Mouse (Mus musculus): Measurements from ENCODE around the gene Atmin. TPM values are rescaled to one million over a fixed set of nuclear protein-coding genes. Genes with fewer than 3 reads are reported as not detected.

The Atmin gene
- polyA plus RNA-seq (2015; fragmentation: Nextera tagmentation; extraction: Ambion mirVana): 12.5 and 13.1 TPM in 2 replicates

DNA sequence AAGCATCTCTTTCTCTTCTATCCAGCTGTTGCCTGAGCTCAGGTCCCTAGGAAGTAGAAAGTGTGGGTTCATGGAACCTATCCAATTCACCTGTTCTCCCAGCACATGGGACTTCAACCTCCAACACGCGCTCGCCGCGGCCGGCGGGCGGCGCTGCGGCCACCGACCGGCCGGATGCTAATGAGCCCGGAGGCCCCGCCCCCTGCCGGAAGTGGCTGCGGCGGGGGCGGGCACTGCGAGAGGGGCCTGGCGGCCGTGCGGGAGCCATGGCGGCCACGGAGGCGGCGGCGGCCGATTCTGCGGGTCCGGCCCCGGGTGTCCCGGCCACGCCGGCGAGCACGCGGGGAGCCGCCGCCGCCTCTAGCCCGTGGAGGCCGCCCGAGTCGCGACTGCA is at the start of gene Atmin:
Gene Atmin (plus strand): TSS at position 233 of the 394 bp plus-strand sequence.
- peak; percentile 80 for DNase-seq (ENCODE audit: low spot score)

DNA sequence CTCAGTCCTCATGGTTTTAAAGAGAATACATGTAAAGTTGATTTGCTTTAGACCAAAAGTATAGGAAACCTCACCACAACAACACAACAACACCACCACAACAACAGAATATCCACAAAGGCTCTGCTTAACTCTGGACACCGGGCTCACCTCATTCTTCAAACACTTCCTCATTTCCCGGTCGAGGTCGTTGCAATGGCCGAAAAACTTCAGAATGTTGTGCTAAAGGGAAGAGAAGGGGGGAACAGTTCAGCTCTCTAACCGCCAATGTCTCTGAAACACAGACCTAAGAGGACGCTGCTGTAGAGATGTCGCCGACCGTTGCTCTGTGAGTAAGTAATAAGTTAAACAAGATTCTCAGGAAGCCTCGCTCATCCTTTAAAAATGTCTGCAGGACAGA is 49.3 kb upstream of the Atmin start:
- no peak for DNase-seq (ENCODE audit: low spot score)

DNA sequence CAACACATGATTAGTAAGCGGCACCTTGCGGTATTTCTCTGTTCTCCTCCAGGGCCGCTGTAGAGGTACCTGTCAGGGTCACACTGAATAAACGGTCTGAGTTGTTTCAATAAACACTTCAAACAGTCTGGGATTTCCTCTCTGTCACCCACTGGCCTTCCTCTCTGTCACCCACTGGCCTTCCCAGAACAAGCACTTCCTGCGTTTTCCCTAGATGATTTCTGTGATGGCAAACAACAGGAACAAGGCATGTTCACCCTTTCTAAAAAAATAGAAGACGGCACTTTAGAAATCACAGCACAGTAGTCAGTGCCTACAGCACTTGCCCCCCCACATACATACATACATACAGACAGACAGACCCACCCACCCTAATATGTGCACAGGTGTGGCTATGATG is 47.7 kb upstream of the Atmin start:
- DNase-seq (ENCODE audit: low spot score): no peak

DNA sequence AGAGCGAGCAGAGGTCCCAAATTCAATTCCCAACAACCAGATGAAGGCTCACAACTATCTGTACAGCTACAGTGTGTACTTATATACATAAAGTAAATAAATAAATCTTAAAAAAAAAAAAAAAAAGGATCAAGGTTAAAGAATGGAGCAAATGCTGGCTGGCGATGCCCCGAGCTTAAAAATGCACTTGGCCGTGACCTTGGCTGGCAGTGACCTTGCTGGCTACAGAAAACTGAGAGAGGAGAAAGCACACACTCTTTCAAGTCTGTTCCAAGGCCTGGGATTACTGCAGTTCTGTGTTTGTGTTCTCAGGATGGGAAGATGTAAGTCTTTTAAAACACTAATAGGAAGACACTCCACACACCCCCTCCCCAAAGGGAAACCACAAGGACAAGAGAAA is 38.5 kb upstream of the Atmin start:
- DNase-seq (ENCODE audit: low spot score): no peak

DNA sequence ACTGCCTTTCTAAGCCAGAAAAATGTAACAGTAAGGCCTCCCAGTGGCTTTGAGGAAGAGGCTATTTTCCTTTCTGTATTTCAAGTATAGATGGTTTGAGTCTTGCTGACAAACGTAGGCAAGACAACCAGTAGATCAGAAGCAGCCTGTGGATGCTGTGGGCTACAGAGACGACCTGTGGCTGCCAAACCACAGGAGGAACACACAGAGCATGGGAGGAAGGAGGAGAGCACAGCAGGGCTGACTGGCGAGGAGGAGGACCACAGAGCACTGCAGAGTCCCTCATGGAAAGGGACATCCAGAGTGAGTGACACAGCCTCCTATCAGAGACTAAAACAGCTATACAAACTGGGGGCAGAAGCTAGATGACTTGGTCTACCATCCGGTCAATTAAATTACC is 37.9 kb upstream of the Atmin start:
- DNase-seq (ENCODE audit: low spot score): peak; percentile 33

DNA sequence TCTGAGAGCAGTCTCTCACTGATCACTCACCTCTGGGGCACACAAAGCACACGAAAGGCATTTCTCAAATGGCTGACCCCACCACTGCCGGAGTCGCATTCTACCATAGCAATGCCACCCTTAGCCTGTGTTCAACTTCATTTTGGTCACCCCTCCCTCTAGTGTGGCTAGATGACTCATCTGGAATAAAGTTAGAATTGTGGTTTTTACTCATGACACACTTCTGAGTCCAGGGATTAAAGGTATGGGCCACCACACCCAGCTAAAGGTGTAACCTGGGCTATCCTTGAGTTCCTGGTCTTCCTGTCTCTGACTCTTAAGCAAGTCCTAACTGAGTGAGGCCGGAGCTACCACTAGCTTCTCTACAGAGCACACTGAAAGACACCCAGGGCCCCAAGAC is 37.4 kb upstream of the Atmin start:
- DNase-seq (ENCODE audit: low spot score): peak; percentile 8

DNA sequence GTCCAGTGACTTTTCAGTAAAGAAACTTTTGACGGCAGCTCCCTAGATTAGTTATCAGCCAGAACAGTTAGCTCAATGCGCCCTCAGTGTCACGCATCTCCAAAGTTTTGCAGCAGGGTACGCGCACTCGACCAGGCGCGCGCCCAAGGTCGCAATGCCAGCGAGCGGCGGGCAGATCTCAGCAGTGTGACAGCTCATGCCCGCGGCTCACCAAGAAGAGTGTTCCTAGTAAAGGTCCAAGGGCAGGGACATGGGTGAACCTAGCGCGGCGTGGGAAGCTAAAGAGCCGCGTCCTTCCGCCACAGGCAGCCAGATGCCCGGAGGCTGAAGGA is 22.2 kb upstream of the Atmin start:
- no peak for DNase-seq (ENCODE audit: low spot score)

DNA sequence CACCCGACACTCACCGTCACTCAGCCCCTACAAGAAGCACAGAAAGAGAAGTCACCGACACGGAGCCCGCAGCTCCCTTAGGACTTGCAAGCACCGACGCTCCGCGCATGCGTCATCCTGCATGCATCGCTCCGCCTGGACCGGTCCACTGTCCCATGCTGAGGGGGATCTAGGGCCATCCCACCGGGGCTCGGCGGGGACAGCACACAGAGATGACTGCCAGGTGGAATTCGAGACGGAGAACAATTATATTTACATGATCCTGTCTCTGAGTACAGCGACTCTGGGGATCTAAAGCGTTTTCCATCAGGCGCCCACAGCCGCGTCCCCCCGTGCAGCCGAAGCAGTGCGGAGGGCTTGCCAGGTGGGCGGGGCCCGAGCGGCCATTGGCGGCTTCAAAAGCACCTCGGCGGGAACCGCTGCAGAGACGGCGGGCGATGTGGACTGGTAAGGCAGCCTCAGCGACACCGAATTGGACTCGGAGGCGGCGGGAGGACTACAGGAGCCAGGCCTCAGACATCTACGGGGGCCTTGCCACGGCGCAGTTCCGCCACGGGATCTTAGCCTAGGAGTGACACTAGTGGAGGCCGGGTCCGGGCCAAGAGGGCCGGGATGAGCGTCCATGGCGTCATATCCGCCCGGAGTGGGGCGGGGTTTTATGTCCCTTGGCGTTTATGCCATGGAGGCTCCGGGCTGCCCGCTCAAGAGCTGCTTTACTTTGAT is 21.7 kb upstream of the Atmin start, which contains the start of the genes Cmc2 and Cenpn:
Gene Cmc2 (minus strand): TSS at position 119 of the 723 bp plus-strand sequence.
Gene Cenpn (plus strand): TSS at position 394 of the 723 bp plus-strand sequence.
- DNase-seq (ENCODE audit: low spot score): peak; percentile 97

DNA sequence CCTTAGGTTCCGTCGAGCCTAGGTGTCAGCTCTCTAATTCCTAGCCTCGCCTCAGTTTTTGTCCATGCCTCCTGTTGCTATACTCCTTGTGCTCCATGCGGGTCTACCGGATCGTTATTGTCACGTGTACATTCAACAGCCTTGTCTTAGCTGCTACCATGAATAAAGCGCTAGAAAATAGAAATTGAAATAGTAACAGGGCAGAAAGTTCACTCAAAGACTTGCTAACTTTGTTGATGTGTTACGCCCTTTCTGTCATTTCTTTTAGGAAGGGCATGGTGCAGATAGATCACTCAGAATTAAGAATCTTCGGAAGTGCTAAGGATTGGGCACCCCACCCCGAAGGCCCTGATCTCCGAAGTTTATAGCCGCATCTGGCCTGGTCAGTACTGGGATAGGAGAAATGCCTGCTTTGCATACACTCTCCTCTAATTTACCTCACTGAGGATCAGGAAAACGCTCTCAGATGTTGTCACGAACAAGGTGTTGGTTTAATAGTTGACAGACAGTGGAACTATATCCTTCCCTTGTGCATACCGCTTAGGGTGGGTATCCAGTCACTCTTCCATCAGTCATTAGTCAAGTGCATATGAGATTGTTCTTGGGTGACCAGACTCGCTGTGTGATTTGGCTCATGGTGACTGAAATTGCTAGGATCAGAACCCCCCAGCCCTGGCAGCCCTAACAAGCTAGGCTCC is 21.0 kb upstream of the Atmin start:
- DNase-seq (ENCODE audit: low spot score): no peak

DNA sequence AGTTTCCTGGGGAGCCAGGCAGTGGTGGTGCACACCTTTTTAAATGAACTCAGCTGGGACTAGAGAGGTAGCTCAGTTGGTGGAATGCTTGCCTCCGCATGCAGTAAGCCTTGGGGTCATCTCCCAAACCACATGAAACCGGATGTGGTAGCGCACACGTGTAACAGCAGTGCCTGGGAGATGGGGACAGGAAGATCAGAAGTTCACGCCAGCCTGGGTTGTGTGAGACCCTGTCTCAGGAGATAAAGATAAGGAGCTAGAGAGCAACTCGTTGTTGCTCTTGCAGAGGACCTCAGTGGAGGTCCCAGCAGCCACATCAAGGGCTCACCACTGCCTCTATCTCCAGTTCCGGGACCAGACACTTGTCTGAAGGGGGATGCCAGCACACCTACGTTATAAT is 19.7 kb upstream of the Atmin start:
- DNase-seq (ENCODE audit: low spot score): peak; percentile 76

DNA sequence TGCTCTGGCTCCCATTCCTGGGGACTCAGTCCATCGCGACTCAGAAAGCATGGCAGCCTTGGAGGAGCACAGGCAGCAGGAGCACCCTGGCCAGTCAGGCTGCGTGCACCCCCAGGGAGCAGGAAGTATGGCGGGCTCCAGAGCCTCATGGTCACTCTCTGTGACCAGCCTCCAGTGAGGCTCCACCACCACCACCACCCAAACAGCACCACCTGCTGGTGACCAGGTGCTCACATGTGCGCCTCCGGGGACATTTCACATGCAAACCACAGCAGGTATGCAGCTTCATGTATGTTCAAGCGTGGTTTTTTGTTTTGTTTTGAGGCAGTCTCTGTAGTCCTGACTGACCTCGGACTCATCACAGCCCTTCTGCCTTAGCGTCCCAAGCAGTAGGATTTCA is 15.3 kb upstream of the Atmin start:
- DNase-seq (ENCODE audit: low spot score): peak; percentile 50

DNA sequence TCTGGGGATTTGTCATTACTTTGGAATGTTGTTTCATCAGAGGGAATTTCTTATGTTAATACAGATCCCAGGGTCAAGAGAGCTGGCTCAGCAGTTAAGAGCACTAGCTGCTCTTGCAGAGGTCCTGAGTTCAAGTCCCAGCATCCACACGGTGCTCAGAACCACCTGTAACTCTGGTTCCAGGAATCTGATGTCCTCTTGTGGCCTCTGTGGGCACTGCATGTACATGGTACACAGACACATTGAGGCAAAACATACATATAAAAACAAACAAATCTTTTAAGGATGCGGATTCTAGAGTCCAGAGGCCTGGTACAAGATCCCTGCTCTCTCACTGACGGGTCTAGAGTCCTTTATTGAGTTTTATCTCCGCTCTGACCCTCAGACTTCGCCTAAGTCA is 14.6 kb upstream of the Atmin start:
- no peak for DNase-seq (ENCODE audit: low spot score)

DNA sequence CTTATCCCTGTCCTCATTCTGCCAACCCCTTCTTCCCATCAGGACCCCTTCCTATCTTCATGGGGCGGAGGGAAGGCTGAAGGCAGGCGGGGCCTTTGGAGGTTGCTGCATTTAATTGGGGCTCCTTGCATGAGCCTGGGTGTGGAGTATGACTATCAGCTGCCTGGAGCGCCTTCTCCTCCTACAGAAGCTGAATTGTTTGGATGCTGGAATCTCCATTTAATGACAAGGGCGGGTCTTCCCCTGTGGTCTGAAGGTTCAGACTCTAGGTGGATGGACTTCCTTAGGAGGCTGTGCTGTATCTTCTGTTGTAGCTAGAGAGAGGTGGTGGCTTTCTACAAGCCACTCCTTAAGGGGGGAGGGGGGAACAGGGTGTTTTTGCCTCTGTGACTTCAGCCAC is 8.2 kb upstream of the Atmin start:
- DNase-seq (ENCODE audit: low spot score): no peak

DNA sequence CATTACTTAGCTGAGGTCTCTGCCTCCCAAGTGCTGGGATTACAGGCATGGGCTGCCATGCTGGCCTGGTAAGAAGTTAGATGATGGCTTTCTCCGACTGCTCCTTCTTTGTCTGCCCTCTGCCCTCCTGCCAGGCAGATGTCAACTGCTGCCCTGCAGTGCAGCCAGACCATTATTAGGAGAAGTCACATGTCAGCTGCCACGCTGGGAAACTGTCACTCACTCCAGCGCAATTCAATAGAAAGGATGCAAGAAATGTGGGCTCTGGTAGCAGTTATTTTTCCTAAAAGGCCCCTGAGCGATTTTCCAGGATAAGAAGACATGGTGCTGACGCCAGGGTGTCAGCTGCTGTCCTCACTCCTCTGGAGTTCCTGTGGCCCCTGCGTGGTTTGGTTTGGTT is 7.7 kb upstream of the Atmin start:
- no peak for DNase-seq (ENCODE audit: low spot score)

DNA sequence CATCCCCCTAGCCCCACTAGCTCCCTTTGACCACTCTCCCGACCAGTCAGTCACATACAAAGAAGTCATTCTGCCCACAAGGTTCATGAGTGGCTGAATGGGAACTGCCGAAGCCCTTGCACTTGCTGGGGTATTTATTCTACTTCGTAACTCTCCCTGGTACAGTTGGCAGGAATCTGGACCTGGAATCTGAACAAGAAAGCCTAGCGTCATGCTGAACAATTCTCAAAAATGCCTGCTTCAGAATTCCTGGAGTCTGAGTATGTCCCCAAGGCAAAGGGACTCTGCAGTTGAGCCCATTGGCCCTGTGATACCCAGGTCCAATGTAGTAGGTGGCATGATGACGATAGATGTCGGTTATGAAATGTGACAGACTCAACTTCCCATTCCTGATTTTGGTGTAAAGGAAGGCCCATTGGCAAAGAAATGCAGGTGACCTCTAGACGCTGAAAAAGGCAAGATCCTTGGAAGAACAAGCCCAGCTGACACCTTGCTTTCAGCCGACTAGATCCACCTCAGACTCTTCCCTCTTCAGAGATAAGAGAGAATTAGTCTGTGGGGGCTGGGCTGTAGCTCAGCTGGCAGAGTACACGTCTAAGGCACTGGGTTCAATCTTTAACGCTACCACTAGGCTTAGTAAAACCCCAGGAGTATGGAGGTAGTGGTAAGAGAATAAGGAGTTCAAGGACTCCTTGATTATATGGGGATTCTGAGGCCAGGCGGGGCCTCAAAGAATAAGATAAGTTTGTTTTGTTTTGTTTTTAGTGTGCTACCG is 722 bp upstream of the Atmin start:
- DNase-seq (ENCODE audit: low spot score): no peak

DNA sequence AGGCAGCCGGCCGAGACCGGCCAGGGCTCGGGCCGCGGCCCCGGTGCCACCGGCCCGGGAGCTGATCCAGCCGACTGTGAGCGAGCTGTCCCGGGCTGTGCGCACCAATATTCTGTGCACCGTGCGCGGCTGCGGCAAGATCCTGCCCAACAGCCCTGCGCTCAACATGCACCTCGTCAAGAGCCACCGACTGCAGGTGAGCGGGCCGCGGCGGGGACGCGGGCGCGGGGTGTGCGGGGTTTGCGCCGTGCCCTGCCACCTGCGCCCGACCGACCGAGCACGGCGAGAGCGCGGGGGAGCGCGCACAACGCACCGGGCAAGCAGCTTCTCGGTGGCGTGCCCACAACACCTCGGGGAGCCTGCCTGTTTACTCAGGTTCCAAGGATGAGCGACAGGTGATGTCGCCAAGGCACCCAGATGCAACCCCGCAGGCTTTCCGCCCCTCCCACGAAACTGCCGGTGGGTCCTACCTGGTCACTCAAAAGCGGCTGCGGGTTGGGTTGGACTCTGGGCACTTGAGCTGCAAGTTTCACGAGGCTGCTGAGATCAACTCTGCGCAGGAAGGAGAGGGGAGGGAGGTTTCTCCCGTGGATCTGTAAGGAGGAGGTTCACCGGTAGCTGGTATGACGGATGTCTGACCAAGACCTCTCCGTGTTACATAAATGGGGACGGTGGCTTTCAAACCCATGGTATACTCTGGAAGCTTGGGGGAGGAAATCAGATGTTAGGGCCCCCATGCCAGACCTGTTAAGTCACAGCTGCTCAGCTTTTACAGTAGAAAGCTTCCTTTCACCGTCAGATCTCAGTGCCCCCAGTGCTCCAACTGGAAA is 577 bp downstream of the Atmin start:
- peak; percentile 49 for DNase-seq (ENCODE audit: low spot score)

DNA sequence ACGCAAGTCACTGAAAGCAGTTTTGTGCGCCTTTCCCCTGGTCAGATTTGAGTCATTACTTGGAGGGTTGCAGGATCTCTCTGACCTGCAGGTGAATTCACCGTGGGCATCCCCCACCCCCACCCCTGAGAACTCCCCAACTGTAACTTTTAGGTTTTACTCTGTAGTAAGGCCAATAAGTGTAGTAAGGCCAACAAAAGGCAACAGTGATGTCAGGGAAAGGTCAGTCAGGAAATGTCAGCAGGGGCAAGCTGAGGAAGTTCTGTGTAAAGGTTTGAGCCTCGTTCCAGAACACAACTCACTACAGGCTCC is 1.1 kb downstream of the Atmin start:
- no peak for DNase-seq (ENCODE audit: low spot score)

DNA sequence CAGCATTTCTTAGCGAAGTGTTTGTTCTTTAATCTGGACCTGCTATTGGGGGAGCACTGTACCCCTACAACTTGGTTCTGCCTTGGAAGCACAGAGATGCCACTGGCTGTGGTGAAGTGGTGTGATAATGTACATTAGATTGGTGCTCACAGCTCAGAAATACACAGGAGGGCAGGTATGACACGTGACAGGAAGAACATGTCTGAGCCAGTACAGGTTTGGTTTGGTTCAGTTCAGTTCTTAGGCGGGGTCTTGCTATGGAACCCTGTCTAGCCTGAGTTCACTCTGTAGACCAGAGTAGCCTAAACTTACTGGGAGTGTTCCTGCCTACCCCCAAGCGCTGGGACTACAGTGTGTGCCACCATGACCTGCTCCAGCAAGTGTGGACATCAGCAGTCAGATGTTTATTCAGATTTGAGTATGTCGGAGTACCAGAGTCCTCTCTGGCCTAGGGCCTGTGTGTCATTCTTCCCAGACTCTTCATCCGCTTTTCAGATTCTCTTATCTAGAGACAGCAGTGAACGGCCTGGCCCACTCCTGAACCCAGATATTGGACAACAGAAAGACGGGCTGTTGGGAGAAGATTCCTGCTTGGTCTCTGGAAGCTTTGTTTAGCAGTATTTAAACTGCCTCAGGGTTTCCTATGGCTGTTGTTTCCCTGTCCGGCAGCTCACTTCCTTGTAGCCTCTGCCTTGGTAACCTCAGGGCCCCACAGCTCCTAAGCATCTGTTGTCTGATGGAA is 2.1 kb downstream of the Atmin start:
- no peak for DNase-seq (ENCODE audit: low spot score)

DNA sequence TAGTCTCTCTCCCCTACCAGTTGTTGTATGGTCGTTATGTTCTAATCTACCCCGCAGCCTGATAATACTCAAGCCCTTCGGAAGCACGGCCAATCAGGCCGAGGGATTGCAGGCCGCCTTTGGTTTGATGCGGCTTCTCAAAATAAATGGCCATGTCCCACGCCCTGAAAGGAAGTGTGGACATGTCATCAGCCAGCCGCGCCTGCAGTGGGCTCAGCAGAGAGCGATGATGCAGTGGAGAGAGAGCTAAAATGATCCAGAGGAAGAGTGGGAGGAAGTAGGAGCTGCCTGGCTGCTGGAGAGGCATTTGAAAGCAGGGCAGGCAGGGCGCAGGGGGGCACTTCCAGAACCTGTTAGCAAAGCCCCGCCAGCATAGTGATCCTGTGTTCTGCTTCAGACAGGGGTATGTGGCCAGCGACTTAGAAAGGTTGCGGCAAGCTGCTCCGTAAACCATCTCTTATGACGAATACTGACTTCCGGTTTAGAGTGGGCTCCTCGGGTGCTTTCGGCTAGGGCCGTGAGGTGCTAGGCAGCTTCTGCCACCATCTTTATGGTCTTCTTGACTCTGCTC is 3.2 kb downstream of the Atmin start:
- peak; percentile 43 for DNase-seq (ENCODE audit: low spot score)

DNA sequence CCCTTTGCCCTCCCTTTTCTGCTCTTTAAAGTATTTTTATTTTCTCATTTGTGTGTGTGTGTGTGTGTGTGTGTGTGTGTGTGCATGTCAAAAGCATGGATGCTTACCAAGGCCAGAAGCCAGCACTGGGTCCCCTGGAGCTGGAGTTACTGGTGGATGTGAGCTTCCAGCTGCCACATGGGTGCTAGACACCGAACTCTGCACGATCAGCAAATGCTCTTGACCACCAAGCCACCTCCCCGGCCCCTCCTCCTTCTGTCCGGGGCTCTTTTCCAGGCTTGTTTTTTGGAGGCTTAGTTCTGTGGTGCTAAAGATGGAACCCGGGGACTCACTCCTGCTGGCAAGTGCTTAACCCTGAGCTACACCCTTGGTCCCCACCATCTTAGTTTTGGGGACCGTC is 3.7 kb downstream of the Atmin start:
- no peak for DNase-seq (ENCODE audit: low spot score)

Measured in thymus, postnatal 0 days (tissue).